Mouse (Mus musculus) intestine, embryonic 15.5 days (tissue): ENCODE data around the gene Cdca3. TPM values are rescaled to one million over a fixed set of nuclear protein-coding genes. Genes with fewer than 3 reads are reported as not detected.
"Not testable (repeated sequence)": the region's sequence is repeated elsewhere in the genome, so short reads cannot be mapped to it uniquely, and the experiment has no call there.

Experiments
- ATAC-seq: fragments of 200-750 bp; cut with Nextera tagmentation; 2 replicates; pipeline ENCODE4 v1.8.0; 2017; ENCODE audit warnings: moderate TSS enrichment, moderate library complexity
- H3K27ac ChIP-seq: fragments of 300-500 bp; sonication (generic); 2 replicates; pipeline ENCODE4 v1.5.1; 2015; ENCODE audit warnings: mild to moderate bottlenecking, inconsistent platforms
- H3K27me3 ChIP-seq: fragments of 300-500 bp; sonication (generic); replicated peaks from 2 replicates; pipeline ENCODE4 v1.6.1; 2015; ENCODE audit warnings: inconsistent platforms
- H3K36me3 ChIP-seq: fragments of 300-500 bp; sonication (generic); 2 replicates; pipeline ENCODE4 v1.6.1; 2015; ENCODE audit warnings: inconsistent platforms
- H3K4me1 ChIP-seq: fragments of 300-500 bp; sonication (generic); replicated peaks from 2 replicates; pipeline ENCODE4 v1.6.1; 2015; ENCODE audit warnings: inconsistent platforms
- H3K4me2 ChIP-seq: fragments of 300-500 bp; sonication (generic); replicated peaks from 2 replicates; pipeline ENCODE4 v1.6.1; 2015; ENCODE audit warnings: mild to moderate bottlenecking, inconsistent platforms
- H3K4me3 ChIP-seq: fragments of 300-500 bp; sonication (generic); replicated peaks from 2 replicates; pipeline ENCODE4 v1.5.1; 2015; ENCODE audit warnings: inconsistent platforms
- H3K9ac ChIP-seq: fragments of 300-500 bp; sonication (generic); 2 replicates; pipeline ENCODE4 v1.6.1; 2015; ENCODE audit warnings: inconsistent platforms
- H3K9me3 ChIP-seq: fragments of 300-500 bp; sonication (generic); 2 replicates; pipeline ENCODE4 v1.6.1; 2016; ENCODE audit warnings: inconsistent platforms
- WGBS: fragments of 180-500 bp; shearing (Covaris S2); methylation state at CpG from one replicate; pipeline ENCODE4 v1.1.7; 2015; 5-methylcytosine and 5-hydroxymethylcytosine counted together
- polyA plus RNA-seq: library from polyadenylated mRNA; unstranded; fragments of >200 nt; fragmentation: Nextera tagmentation; extraction: Ambion mirVana; gene quantifications from 2 replicates; pipeline ENCODE4 v1.2.1, GENCODE M21; 2015

Gene Cdca3
- polyA plus RNA-seq, 1 experiment from 2014 or later: 166 TPM

- peaks cover 42% of the 10 kb centered on the region for H3K4me1 ChIP-seq
- H3K27me3 ChIP-seq, H3K4me3 ChIP-seq, ATAC-seq, H3K27ac ChIP-seq, H3K9me3 ChIP-seq: not testable (repeated sequence)
- 0 out of 2 replicates have a peak overlapping the region, but pooled peaks have one; percentile 73 for H3K9ac ChIP-seq
- H3K4me2 ChIP-seq: peak overlapping the region; percentile 97; the same call in 1 of the 2 replicates
- H3K36me3 ChIP-seq: peaks cover 14% of the 10 kb centered on the region
- WGBS: 85% methylated on average over 11 of the region's 11 CpGs
Observed at GRCm38 (mm10) chr6:124810566-124811402, 18.6 kb upstream of the Cdca3 start.

GRCm38 (mm10) chr6:124811403-124811665 is 18.0 kb upstream of the Cdca3 start:
- H3K27ac ChIP-seq: no peak overlapping the region

GRCm38 (mm10) chr6:124811701-124812560 is 17.4 kb upstream of the Cdca3 start:
- Histone ChIP-seq H3K4me1 (peaks cover 36% of the 10 kb centered on the region), H3K27me3 (no peaks in the 10 kb centered on the region), H3K4me3 (peak overlapping the region; percentile 71), H3K36me3 (peaks cover 17% of the 10 kb centered on the region), H3K4me2 (peak overlapping the region; percentile 79), H3K27ac (peak overlapping the region; percentile 94; the same call in 1 of the 2 replicates), H3K9me3 (no peaks in the 10 kb centered on the region), H3K9ac (peak overlapping the region; percentile 5; the same call in 1 of the 2 replicates)
- WGBS: 69% methylated on average over 24 of the region's 24 CpGs
- no peak for ATAC-seq

More at GRCm38 (mm10) chr6:124811403-124811665, 18.0 kb upstream of the Cdca3 start:
- Histone ChIP-seq H3K9ac (no peak overlapping the region), H3K9me3 (no peaks in the 10 kb centered on the region), H3K4me3 (no peak overlapping the region), H3K4me1 (peaks cover 39% of the 10 kb centered on the region), H3K27me3 (no peaks in the 10 kb centered on the region), H3K4me2 (0 out of 2 replicates have a peak overlapping the region, but pooled peaks have one; percentile 79), H3K36me3 (peaks cover 14% of the 10 kb centered on the region)
- WGBS: 79% methylated on average over 4 of the region's 4 CpGs
- no peak for ATAC-seq

- H3K36me3 ChIP-seq: peaks cover 26% of the 10 kb centered on the region
- peaks cover 36% of the 10 kb centered on the region for H3K4me1 ChIP-seq
- peak overlapping the region; percentile 81 for H3K9ac ChIP-seq
- no peaks in the 10 kb centered on the region for H3K27me3 ChIP-seq
- H3K4me2 ChIP-seq: peak overlapping the region; percentile 79
- no peak for ATAC-seq
- peak overlapping the region; percentile 94 for H3K27ac ChIP-seq
- WGBS: 9% methylated on average over 9 of the region's 9 CpGs
- H3K9me3 ChIP-seq: no peaks in the 10 kb centered on the region
- peak overlapping the region; percentile 71 for H3K4me3 ChIP-seq
Observed at GRCm38 (mm10) chr6:124812848-124813247, 16.5 kb upstream of the Cdca3 start.

- H3K4me2 ChIP-seq: peak overlapping the region; percentile 79
- peaks cover 33% of the 10 kb centered on the region for H3K36me3 ChIP-seq
- no peaks in the 10 kb centered on the region for H3K9me3 ChIP-seq
- H3K27ac ChIP-seq: peak overlapping the region; percentile 94
- H3K4me3 ChIP-seq: peak overlapping the region; percentile 71
- H3K27me3 ChIP-seq: no peaks in the 10 kb centered on the region
- 0% methylated on average over 18 of the region's 18 CpGs for WGBS
- H3K4me1 ChIP-seq: peaks cover 36% of the 10 kb centered on the region
- H3K9ac ChIP-seq: peak overlapping the region; percentile 81
- ATAC-seq: peak; percentile 60
Observed at GRCm38 (mm10) chr6:124813496-124813895, 15.9 kb upstream of the Cdca3 start.

GRCm38 (mm10) chr6:124813933-124814332 is 15.4 kb upstream of the Cdca3 start, which contains the start of gene Tpi1:
Tpi1 (minus strand) TSS chr6:124814296.
- peak within 1 kb of the TSS; percentile 81 for H3K9ac ChIP-seq
- peaks cover 36% of the 10 kb centered on the region for H3K4me1 ChIP-seq
- H3K9me3 ChIP-seq: no peaks in the 10 kb centered on the region
- peak within 1 kb of the TSS; percentile 71 for H3K4me3 ChIP-seq
- ATAC-seq: peak; percentile 89
- H3K27ac ChIP-seq: peak within 1 kb of the TSS; percentile 94
- WGBS: 0% methylated on average over 22 of the region's 22 CpGs
- no peaks in the 10 kb centered on the region for H3K27me3 ChIP-seq
- peaks cover 37% of the 10 kb centered on the region for H3K36me3 ChIP-seq
- H3K4me2 ChIP-seq: peak within 1 kb of the TSS; percentile 79

- Histone ChIP-seq H3K9ac (peak overlapping the region; percentile 31; the same call in 1 of the 2 replicates), H3K4me2 (peak overlapping the region; percentile 79), H3K4me3 (peak overlapping the region; percentile 71), H3K27me3 (no peaks in the 10 kb centered on the region), H3K4me1 (peaks cover 36% of the 10 kb centered on the region), H3K36me3 (peaks cover 42% of the 10 kb centered on the region), H3K27ac (peak overlapping the region; percentile 36), H3K9me3 (no peaks in the 10 kb centered on the region)
- peak; percentile 36 for ATAC-seq
- WGBS: 39% methylated on average over 8 of the region's 8 CpGs
Observed at GRCm38 (mm10) chr6:124814448-124814847, 14.9 kb upstream of the Cdca3 start.

- ATAC-seq: peak; percentile 2; the same call in 1 of the 2 replicates
- Histone ChIP-seq H3K9ac (no peak overlapping the region), H3K27ac (no peak overlapping the region), H3K4me3 (no peak overlapping the region), H3K27me3 (no peaks in the 10 kb centered on the region), H3K4me2 (peak overlapping the region; percentile 79), H3K4me1 (peaks cover 29% of the 10 kb centered on the region), H3K36me3 (peaks cover 45% of the 10 kb centered on the region), H3K9me3 (no peaks in the 10 kb centered on the region)
- WGBS: 56% methylated on average over 9 of the region's 9 CpGs
Observed at GRCm38 (mm10) chr6:124814858-124815774, 14.2 kb upstream of the Cdca3 start.

- no peak overlapping the region for H3K4me3 ChIP-seq
- WGBS: 79% methylated on average over 4 of the region's 4 CpGs
Observed at GRCm38 (mm10) chr6:124816611-124817010, 12.7 kb upstream of the Cdca3 start.

GRCm38 (mm10) chr6:124817125-124817524 is 12.2 kb upstream of the Cdca3 start:
- Histone ChIP-seq H3K4me3 (no peak overlapping the region), H3K27ac (no peak overlapping the region), H3K9me3 (no peaks in the 10 kb centered on the region), H3K27me3 (no peaks in the 10 kb centered on the region), H3K4me1 (peaks cover 20% of the 10 kb centered on the region), H3K36me3 (peaks cover 50% of the 10 kb centered on the region), H3K9ac (no peak overlapping the region), H3K4me2 (no peak overlapping the region)
- WGBS: 92% methylated on average over 11 of the region's 11 CpGs
- no peak for ATAC-seq

More at GRCm38 (mm10) chr6:124816611-124817010, 12.7 kb upstream of the Cdca3 start:
- H3K27ac ChIP-seq: no peak overlapping the region
- H3K4me1 ChIP-seq: peaks cover 25% of the 10 kb centered on the region
- H3K4me2 ChIP-seq: no peak overlapping the region
- ATAC-seq: no peak
- H3K36me3 ChIP-seq: peaks cover 50% of the 10 kb centered on the region
- H3K9me3 ChIP-seq: no peaks in the 10 kb centered on the region
- H3K9ac ChIP-seq: no peak overlapping the region
- no peaks in the 10 kb centered on the region for H3K27me3 ChIP-seq

GRCm38 (mm10) chr6:124817563-124817962 is 11.8 kb upstream of the Cdca3 start:
- no peak overlapping the region for H3K4me3 ChIP-seq
- no peaks in the 10 kb centered on the region for H3K9me3 ChIP-seq
- no peak overlapping the region for H3K4me2 ChIP-seq
- peaks cover 53% of the 10 kb centered on the region for H3K36me3 ChIP-seq
- H3K27ac ChIP-seq: no peak overlapping the region
- peaks cover 15% of the 10 kb centered on the region for H3K4me1 ChIP-seq
- H3K27me3 ChIP-seq: no peaks in the 10 kb centered on the region
- H3K9ac ChIP-seq: no peak overlapping the region
- WGBS: 97% methylated on average over 8 of the region's 8 CpGs
- no peak for ATAC-seq
